Mouse (Mus musculus) liver, postnatal 0 days (tissue): ENCODE data around the gene Slit3. TPM values are rescaled to one million over a fixed set of nuclear protein-coding genes. Genes with fewer than 3 reads are reported as not detected.

Source experiments
- ATAC-seq: fragments of 200-750 bp; cut with Nextera tagmentation; 2 replicates; pipeline ENCODE4 v1.8.0; 2017; ENCODE audit warnings: mild to moderate bottlenecking, moderate library complexity
- DNase-seq: peaks from one replicate; pipeline ENCODE4 v3.0.0-alpha.2; 2016
- H3K27ac ChIP-seq: fragments of 300-500 bp; sonication (generic); 2 replicates; pipeline ENCODE4 v1.5.1; 2014; ENCODE audit warnings: antibody characterized with exemption, moderate library complexity, mild to moderate bottlenecking, low read depth
- H3K27me3 ChIP-seq: fragments of 300-500 bp; sonication (generic); 2 replicates; pipeline ENCODE4 v1.6.1; 2014; ENCODE audit warnings: low read length, control low read depth, mixed read lengths; ENCODE audit not compliant: insufficient read depth
- H3K36me3 ChIP-seq: fragments of 300-500 bp; sonication (generic); replicated peaks from 2 replicates; pipeline ENCODE4 v1.6.1; 2014; ENCODE audit warnings: mild to moderate bottlenecking, control low read depth, low read length, moderate library complexity, mixed read lengths; ENCODE audit not compliant: insufficient read depth
- H3K4me1 ChIP-seq: fragments of 300-500 bp; sonication (generic); 2 replicates; pipeline ENCODE4 v1.6.1; 2014; ENCODE audit warnings: antibody characterized with exemption, mild to moderate bottlenecking, control low read depth; ENCODE audit not compliant: insufficient read depth
- H3K4me2 ChIP-seq: fragments of 300-500 bp; sonication (generic); 2 replicates; pipeline ENCODE4 v1.6.1; 2014; ENCODE audit warnings: low read depth, mild to moderate bottlenecking, low read length, moderate library complexity, mixed read lengths
- H3K4me3 ChIP-seq: fragments of 300-500 bp; sonication (generic); 2 replicates; pipeline ENCODE4 v1.5.1; 2014; ENCODE audit warnings: low read depth, low read length
- H3K9ac ChIP-seq: fragments of 300-500 bp; sonication (generic); replicated peaks from 2 replicates; pipeline ENCODE4 v1.6.1; 2014; ENCODE audit warnings: mild to moderate bottlenecking, moderate library complexity
- H3K9me3 ChIP-seq: fragments of 300-500 bp; sonication (generic); 2 replicates; pipeline ENCODE4 v1.6.1; 2016; ENCODE audit warnings: mild to moderate bottlenecking, control low read depth, low read length, mixed read lengths
- CTCF ChIP-seq: sonication (generic); IDR thresholded peaks from 2 replicates; pipeline ENCODE4 v1.5.1; 2016; ENCODE audit warnings: antibody characterized with exemption, low read depth
- EP300 ChIP-seq: IDR thresholded peaks from 2 replicates; pipeline ENCODE4 v1.6.1; 2016; ENCODE audit warnings: antibody characterized with exemption, low read depth, mild to moderate bottlenecking
- WGBS: fragments of 180-500 bp; shearing (Covaris S2); extraction: QIAGEN DNeasy Blood & Tissue Kit; methylation state at CpG from one replicate; pipeline ENCODE4 v1.1.7; 2014; ENCODE audit not compliant: insufficient replicate concordance; 5-methylcytosine and 5-hydroxymethylcytosine counted together
- polyA plus RNA-seq: library from polyadenylated mRNA; unstranded; fragments of >200 nt; fragmentation: Nextera tagmentation; extraction: Ambion mirVana; gene quantifications from 2 replicates; pipeline ENCODE4 v1.2.1, GENCODE M21; 2015

Slit3 gene
- polyA plus RNA-seq, 1 experiment from 2014 or later: 0.20 TPM

DNA sequence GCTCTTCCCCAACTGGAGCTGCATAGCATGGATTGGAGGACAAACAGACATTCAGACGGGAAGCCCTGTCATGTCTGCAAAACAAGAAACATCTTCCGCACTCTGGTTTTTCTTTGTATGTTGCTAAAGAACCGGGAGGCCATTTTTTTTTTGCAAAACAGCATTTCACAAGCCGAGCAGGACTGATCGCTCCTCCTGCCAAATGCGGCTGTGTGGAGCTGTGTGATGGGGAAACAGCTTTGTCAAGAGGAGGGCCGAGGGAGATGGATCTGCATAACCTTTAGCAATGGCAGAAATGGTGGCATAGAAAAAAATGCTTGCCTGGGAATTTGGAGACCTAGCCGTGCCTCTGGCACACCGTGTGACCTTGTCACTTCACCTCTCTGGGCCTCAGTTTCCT lies 15.6 kb downstream of the Slit3 start:
- no peak overlapping the region for H3K4me3 ChIP-seq
- H3K4me1 ChIP-seq: no peaks in the 10 kb centered on the region
- H3K36me3 ChIP-seq: no peaks in the 10 kb centered on the region
- H3K27ac ChIP-seq: no peak overlapping the region
- H3K9ac ChIP-seq: no peak overlapping the region
- H3K27me3 ChIP-seq: no peaks in the 10 kb centered on the region
- no peak for TF ChIP-seq EP300
- TF ChIP-seq CTCF: no peak
- H3K9me3 ChIP-seq: no peaks in the 10 kb centered on the region
- WGBS: 74% methylated on average over 9 of the region's 9 CpGs
- no peak for DNase-seq
- H3K4me2 ChIP-seq: no peak overlapping the region
- no peak for ATAC-seq

GRCm38 (mm10) chr11:35140092-35140491 lies 19.1 kb downstream of the Slit3 start:
- no peak overlapping the region for H3K27ac ChIP-seq
- H3K36me3 ChIP-seq: no peaks in the 10 kb centered on the region
- no peak for ATAC-seq
- H3K4me2 ChIP-seq: no peak overlapping the region
- no peaks in the 10 kb centered on the region for H3K4me1 ChIP-seq
- H3K9me3 ChIP-seq: no peaks in the 10 kb centered on the region
- no peaks in the 10 kb centered on the region for H3K27me3 ChIP-seq
- no peak for DNase-seq
- H3K9ac ChIP-seq: no peak overlapping the region
- WGBS: 45% methylated on average over 6 of the region's 6 CpGs
- no peak overlapping the region for H3K4me3 ChIP-seq
- no peak for TF ChIP-seq CTCF
- no peak for TF ChIP-seq EP300

- Histone ChIP-seq H3K27ac (no peak overlapping the region), H3K36me3 (no peaks in the 10 kb centered on the region)
- WGBS: 78% methylated on average over 5 of the region's 5 CpGs
These were observed 21.2 kb downstream of the Slit3 start for GRCm38 (mm10) chr11:35142202-35142601.

GRCm38 (mm10) chr11:35142698-35143360 lies 21.8 kb downstream of the Slit3 start:
- Histone ChIP-seq H3K9ac (no peak overlapping the region), H3K27ac (no peak overlapping the region), H3K4me1 (no peaks in the 10 kb centered on the region), H3K4me2 (no peak overlapping the region), H3K36me3 (no peaks in the 10 kb centered on the region), H3K4me3 (no peak overlapping the region), H3K9me3 (no peaks in the 10 kb centered on the region), H3K27me3 (no peaks in the 10 kb centered on the region)
- TF ChIP-seq EP300: no peak
- no peak for TF ChIP-seq CTCF
- 57% methylated on average over 7 of the region's 7 CpGs for WGBS
- no peak for DNase-seq
- ATAC-seq: no peak

More at GRCm38 (mm10) chr11:35142202-35142601, 21.2 kb downstream of the Slit3 start:
- H3K4me2 ChIP-seq: no peak overlapping the region
- no peaks in the 10 kb centered on the region for H3K4me1 ChIP-seq
- no peak overlapping the region for H3K4me3 ChIP-seq
- H3K9me3 ChIP-seq: no peaks in the 10 kb centered on the region
- TF ChIP-seq CTCF (no peak), EP300 (no peak)
- no peaks in the 10 kb centered on the region for H3K27me3 ChIP-seq
- H3K9ac ChIP-seq: no peak overlapping the region
- DNase-seq (no peak), ATAC-seq (no peak)

GRCm38 (mm10) chr11:35147818-35148445 lies 26.9 kb downstream of the Slit3 start:
- WGBS: 76% methylated on average over 11 of the region's 11 CpGs

DNA sequence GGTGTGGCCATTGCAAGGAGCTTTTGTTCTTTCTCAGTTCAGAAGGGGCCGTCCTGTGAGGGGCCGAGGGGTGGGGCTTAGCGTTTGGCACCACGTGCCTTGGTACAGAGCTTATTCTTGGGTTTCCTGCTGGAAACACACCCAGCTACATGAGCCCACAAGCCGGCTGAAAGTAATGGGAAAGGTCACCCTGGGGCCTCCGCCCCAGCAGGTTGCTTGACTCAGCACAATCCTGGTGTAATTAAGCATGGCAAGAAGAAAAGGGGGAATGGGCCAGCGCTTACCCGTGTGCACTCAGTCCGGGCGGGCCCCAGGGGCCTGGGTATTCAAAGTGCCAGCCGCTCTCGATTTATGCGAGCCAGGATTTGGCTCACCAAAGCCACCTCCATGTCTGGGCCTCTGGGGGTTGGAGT lies 30.5 kb downstream of the Slit3 start:
- Histone ChIP-seq H3K9me3 (no peaks in the 10 kb centered on the region), H3K9ac (no peak overlapping the region), H3K27me3 (no peaks in the 10 kb centered on the region), H3K4me2 (no peak overlapping the region), H3K4me3 (no peak overlapping the region), H3K36me3 (no peaks in the 10 kb centered on the region), H3K27ac (no peak overlapping the region), H3K4me1 (no peaks in the 10 kb centered on the region)
- DNase-seq (no peak), ATAC-seq (no peak)
- WGBS: 66% methylated on average over 13 of the region's 13 CpGs
- TF ChIP-seq CTCF (no peak), EP300 (no peak)

More at GRCm38 (mm10) chr11:35147818-35148445, 26.9 kb downstream of the Slit3 start:
- Histone ChIP-seq H3K36me3 (no peaks in the 10 kb centered on the region), H3K9me3 (no peaks in the 10 kb centered on the region), H3K4me3 (no peak overlapping the region), H3K27ac (no peak overlapping the region), H3K27me3 (no peaks in the 10 kb centered on the region), H3K4me1 (no peaks in the 10 kb centered on the region), H3K4me2 (no peak overlapping the region), H3K9ac (no peak overlapping the region)
- DNase-seq (no peak), ATAC-seq (no peak)
- TF ChIP-seq CTCF: no peak
